Mouse (Mus musculus) small intestine, adult 2 months (tissue): Measurements from ENCODE around the gene Zfp423. TPM values are rescaled to one million over a fixed set of nuclear protein-coding genes. Genes with fewer than 3 reads are reported as not detected.

Experiments used
- H3K27ac ChIP-seq: fragments of 200-500 bp; 2 replicates; pipeline ENCODE4 v1.5.1; 2012; ENCODE audit warnings: low read depth, low read length, control low read depth, inconsistent platforms; ENCODE audit not compliant: insufficient read depth
- H3K27me3 ChIP-seq: fragments of 200-500 bp; 2 replicates; pipeline ENCODE4 v1.6.1; 2012; ENCODE audit warnings: mild to moderate bottlenecking, moderate library complexity, low read length, inconsistent platforms; ENCODE audit not compliant: control insufficient read depth, insufficient read depth
- H3K36me3 ChIP-seq: fragments of 200-500 bp; 2 replicates; pipeline ENCODE4 v1.6.1; 2012; ENCODE audit warnings: mild to moderate bottlenecking, low read length, control low read depth, inconsistent platforms; ENCODE audit not compliant: control insufficient read depth, insufficient read depth
- H3K4me1 ChIP-seq: fragments of 200-500 bp; 2 replicates; pipeline ENCODE4 v1.6.1; 2012; ENCODE audit warnings: low read length, inconsistent platforms, mixed read lengths; ENCODE audit not compliant: control insufficient read depth, insufficient read depth, insufficient read length
- H3K4me3 ChIP-seq: fragments of 200-500 bp; 2 replicates; pipeline ENCODE4 v1.5.1; 2012; ENCODE audit warnings: low read depth, mild to moderate bottlenecking, control low read depth, inconsistent platforms, low read length, moderate library complexity
- CTCF ChIP-seq: fragments of 200-500 bp; IDR thresholded peaks from 2 replicates; pipeline ENCODE4 v1.5.1; 2012; ENCODE audit warnings: low read depth, mild to moderate bottlenecking, control low read depth, inconsistent platforms, low read length, moderate library complexity, mixed read lengths; ENCODE audit not compliant: insufficient replicate concordance, insufficient read length; ENCODE audit errors: extremely low read depth
- POLR2A ChIP-seq: fragments of 200-500 bp; IDR thresholded peaks from 2 replicates; pipeline ENCODE4 v1.6.1; 2012; ENCODE audit warnings: low read depth, mild to moderate bottlenecking, control low read depth, inconsistent platforms, low read length, moderate library complexity
- WGBS: fragments of 180-500 bp; shearing (Covaris S2); methylation state at CpG from one replicate; pipeline ENCODE4 v1.1.7; 2018; 5-methylcytosine and 5-hydroxymethylcytosine counted together
- polyA plus RNA-seq: library from polyadenylated mRNA; depleted of rRNA; stranded (reverse); fragments of >200 nt; gene quantifications from 2 replicates; pipeline ENCODE4 v1.2.3, GENCODE M21; 2012

Zfp423 gene
- polyA plus RNA-seq, 1 experiment: 2.3 TPM

DNA sequence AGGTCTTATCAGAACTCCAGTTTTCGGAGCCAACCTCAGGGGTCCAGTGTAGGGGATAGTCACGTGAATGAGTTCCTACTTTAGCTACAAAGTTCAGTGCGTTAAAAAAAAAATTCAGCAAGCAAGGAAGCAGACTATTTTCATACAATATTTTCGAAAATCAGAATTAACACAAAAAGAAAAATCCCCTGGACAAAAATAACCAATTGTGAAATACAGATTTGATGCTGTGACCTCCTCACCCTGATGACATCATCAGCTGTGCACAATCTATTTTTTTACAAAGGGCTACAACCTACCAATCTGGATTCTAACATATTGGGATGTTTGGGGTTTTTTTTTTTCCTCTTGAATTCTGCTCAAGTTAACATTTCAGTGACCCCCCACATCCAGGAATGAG is 301.9 kb downstream of the Zfp423 start:
- no peaks in the 10 kb centered on the region for H3K4me1 ChIP-seq
- H3K27ac ChIP-seq: no peak overlapping the region
- TF ChIP-seq CTCF (no peak), POLR2A (no peak)
- no peaks in the 10 kb centered on the region for H3K36me3 ChIP-seq
- WGBS: 54% methylated on average over 4 of the region's 4 CpGs
- H3K27me3 ChIP-seq: peaks cover 21% of the 10 kb centered on the region
- no peak overlapping the region for H3K4me3 ChIP-seq

DNA sequence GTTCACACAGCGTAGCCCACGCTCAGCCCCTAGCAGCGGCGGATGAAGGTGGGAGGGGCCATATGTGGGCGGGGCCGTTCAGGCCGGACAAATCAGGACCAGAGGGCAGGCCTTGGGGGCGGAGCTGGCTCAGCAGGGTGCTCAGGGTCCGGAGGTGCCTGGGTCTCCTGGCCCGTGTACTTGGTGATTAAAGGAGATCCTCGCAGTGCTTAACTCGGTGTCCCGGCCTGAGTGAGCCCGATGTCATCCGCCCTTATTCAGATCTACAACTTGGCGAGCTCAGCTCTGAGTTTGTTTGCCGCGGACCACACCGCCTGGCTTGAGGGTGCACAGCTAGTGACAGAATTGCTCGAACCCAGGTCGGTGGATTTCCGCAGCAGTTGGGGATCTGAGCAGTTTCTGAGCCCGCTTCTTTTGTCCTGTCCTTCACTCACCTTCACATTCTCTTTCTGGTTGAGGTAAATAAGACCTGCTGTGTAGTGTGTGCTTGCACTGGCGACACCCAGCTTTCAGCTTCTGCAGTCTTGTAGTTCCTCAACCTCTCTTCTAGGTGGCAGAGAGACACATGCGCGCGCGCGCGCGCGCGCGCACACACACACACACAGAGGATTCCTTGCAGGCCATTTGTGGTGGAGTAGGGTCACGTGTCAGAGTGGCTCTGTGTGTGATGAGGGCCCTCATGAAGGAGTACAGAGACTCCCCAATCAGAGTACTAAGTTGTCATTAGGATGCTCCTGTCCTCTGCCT is 302.7 kb downstream of the Zfp423 start:
- peaks cover 16% of the 10 kb centered on the region for H3K27me3 ChIP-seq
- TF ChIP-seq CTCF: no peak
- TF ChIP-seq POLR2A: no peak
- H3K27ac ChIP-seq: no peak overlapping the region
- no peaks in the 10 kb centered on the region for H3K36me3 ChIP-seq
- H3K4me1 ChIP-seq: no peaks in the 10 kb centered on the region
- 4% methylated on average over 35 of the region's 35 CpGs for WGBS
- H3K4me3 ChIP-seq: peak overlapping the region; percentile 51

DNA sequence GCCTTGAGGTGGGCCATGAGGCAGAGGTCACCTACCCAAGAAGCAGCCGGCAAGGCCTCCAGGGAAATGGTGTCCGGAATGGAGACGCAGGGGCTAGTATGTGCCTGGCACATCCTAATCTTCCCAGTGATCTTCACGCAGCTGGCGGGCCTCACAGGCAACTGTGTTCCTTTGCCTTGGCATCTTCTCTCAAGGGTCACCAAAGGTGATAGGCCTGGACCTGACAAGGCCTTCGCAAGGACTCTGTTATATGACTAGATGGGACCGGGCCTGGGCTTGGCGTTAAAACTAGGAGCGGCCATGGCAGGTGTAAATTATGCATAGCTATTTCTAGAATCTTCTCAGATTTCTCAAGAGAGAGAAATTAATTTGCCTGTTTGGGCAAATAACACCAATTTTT is 303.4 kb downstream of the Zfp423 start:
- 75% methylated on average over 9 of the region's 9 CpGs for WGBS
- no peak overlapping the region for H3K4me3 ChIP-seq
- peaks cover 9% of the 10 kb centered on the region; the same call in 1 of the 2 replicates for H3K27me3 ChIP-seq
- H3K36me3 ChIP-seq: no peaks in the 10 kb centered on the region
- no peak overlapping the region for H3K27ac ChIP-seq
- no peak for TF ChIP-seq POLR2A
- no peak for TF ChIP-seq CTCF
- no peaks in the 10 kb centered on the region for H3K4me1 ChIP-seq

- TF ChIP-seq CTCF: no peak
- TF ChIP-seq POLR2A: no peak
Measured at GRCm38 (mm10) chr8:87647781-87648180, 311.6 kb downstream of the Zfp423 start.

GRCm38 (mm10) chr8:87645829-87646483 is 313.4 kb downstream of the Zfp423 start:
- TF ChIP-seq POLR2A: no peak
- no peaks in the 10 kb centered on the region for H3K4me1 ChIP-seq
- H3K27me3 ChIP-seq: no peaks in the 10 kb centered on the region
- H3K36me3 ChIP-seq: no peaks in the 10 kb centered on the region
- H3K27ac ChIP-seq: no peak overlapping the region
- 70% methylated on average over 5 of the region's 5 CpGs for WGBS
- H3K4me3 ChIP-seq: no peak overlapping the region

More at GRCm38 (mm10) chr8:87647781-87648180, 311.6 kb downstream of the Zfp423 start:
- 78% methylated on average over 9 of the region's 9 CpGs for WGBS
- H3K27me3 ChIP-seq: no peaks in the 10 kb centered on the region
- H3K27ac ChIP-seq: no peak overlapping the region
- H3K4me3 ChIP-seq: no peak overlapping the region
- H3K4me1 ChIP-seq: no peaks in the 10 kb centered on the region
- H3K36me3 ChIP-seq: no peaks in the 10 kb centered on the region

GRCm38 (mm10) chr8:87645371-87645770 is 314.0 kb downstream of the Zfp423 start:
- Histone ChIP-seq H3K36me3 (no peaks in the 10 kb centered on the region), H3K4me1 (no peaks in the 10 kb centered on the region), H3K4me3 (no peak overlapping the region), H3K27ac (no peak overlapping the region), H3K27me3 (no peaks in the 10 kb centered on the region)
- 34% methylated on average over 6 of the region's 6 CpGs for WGBS
- no peak for TF ChIP-seq POLR2A
- TF ChIP-seq CTCF: no peak

DNA sequence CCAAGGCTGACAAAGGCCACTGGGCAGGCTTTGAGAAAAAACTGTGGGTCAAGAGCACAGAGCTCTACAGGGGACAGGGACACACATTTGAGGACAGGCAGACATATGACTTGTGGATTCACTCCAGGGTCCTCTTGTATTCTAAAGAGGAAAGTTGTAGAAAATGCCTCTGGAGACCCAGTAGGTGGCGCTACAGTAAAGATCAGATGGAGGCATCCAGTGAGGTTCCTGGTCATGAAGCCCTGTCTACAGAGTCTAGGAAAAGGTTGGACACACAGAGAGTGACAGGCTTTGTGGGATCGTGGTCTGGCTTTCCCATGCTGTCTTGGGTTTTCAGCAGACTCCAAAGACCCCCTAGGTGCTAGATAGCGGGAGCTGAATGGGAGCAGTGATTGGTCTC is 318.5 kb downstream of the Zfp423 start:
- H3K4me3 ChIP-seq: no peak overlapping the region
- H3K27me3 ChIP-seq: no peaks in the 10 kb centered on the region
- no peaks in the 10 kb centered on the region for H3K4me1 ChIP-seq
- no peak overlapping the region for H3K27ac ChIP-seq
- no peaks in the 10 kb centered on the region for H3K36me3 ChIP-seq
- WGBS: 45% methylated on average over 3 of the region's 3 CpGs
- TF ChIP-seq CTCF: no peak
- no peak for TF ChIP-seq POLR2A
